Mouse (Mus musculus) fibroblast of lung, adult 2 months (primary cell): ENCODE data around the gene Hoxb4.

Source experiments
- DNase-seq: peaks from one replicate; pipeline ENCODE4 v3.0.0-alpha.2; 2011; ENCODE audit warnings: low read depth

Gene Hoxb4

GRCm38 (mm10) chr11:96317608-96318367 lies at the start of gene Hoxb4:
Gene Hoxb4, plus strand, starts transcription at chr11:96318267.
- no peak for DNase-seq

- no peak for DNase-seq
Measured at GRCm38 (mm10) chr11:96269869-96270268, 48.2 kb upstream of the Hoxb4 start.

GRCm38 (mm10) chr11:96270996-96271540 lies 47.0 kb upstream of the Hoxb4 start, which contains the start of gene Hoxb9:
Gene Hoxb9, plus strand, starts transcription at chr11:96271457.
- no peak for DNase-seq

GRCm38 (mm10) chr11:96271541-96272011 lies 46.5 kb upstream of the Hoxb4 start:
- DNase-seq = no peak

GRCm38 (mm10) chr11:96272024-96272921 lies 45.8 kb upstream of the Hoxb4 start:
- DNase-seq = no peak

GRCm38 (mm10) chr11:96274428-96274827 lies 43.6 kb upstream of the Hoxb4 start:
- DNase-seq = no peak

GRCm38 (mm10) chr11:96275896-96276295 lies 42.2 kb upstream of the Hoxb4 start:
- no peak for DNase-seq

- no peak for DNase-seq
Measured at GRCm38 (mm10) chr11:96277151-96278044, 40.7 kb upstream of the Hoxb4 start.

GRCm38 (mm10) chr11:96278324-96278723 lies 39.7 kb upstream of the Hoxb4 start:
- DNase-seq = no peak

GRCm38 (mm10) chr11:96278773-96279172 lies 39.3 kb upstream of the Hoxb4 start:
- DNase-seq = peak; percentile 58

GRCm38 (mm10) chr11:96279421-96280233 lies 38.4 kb upstream of the Hoxb4 start:
- DNase-seq = no peak

GRCm38 (mm10) chr11:96280399-96281378 lies 37.4 kb upstream of the Hoxb4 start:
- no peak for DNase-seq

- no peak for DNase-seq
Measured at GRCm38 (mm10) chr11:96281396-96281795, 36.7 kb upstream of the Hoxb4 start.

GRCm38 (mm10) chr11:96281855-96282570 lies 36.1 kb upstream of the Hoxb4 start, which contains the start of gene Hoxb8:
Gene Hoxb8, plus strand, starts transcription at chr11:96281905.
- DNase-seq = no peak

GRCm38 (mm10) chr11:96282795-96283430 lies 35.2 kb upstream of the Hoxb4 start:
- no peak for DNase-seq

- DNase-seq = no peak
Measured at GRCm38 (mm10) chr11:96284041-96284749, 33.9 kb upstream of the Hoxb4 start.
